Mouse (Mus musculus) cerebellum, adult 18-20 months (tissue): ENCODE measurements around the gene A930004D18Rik.
"Not testable (repeated sequence)": the region's sequence is repeated elsewhere in the genome, so short reads cannot be mapped to it uniquely, and the experiment has no call there.

Experiments used
- DNase-seq, 2 experiments: peaks; one replicate each; pipeline ENCODE4 v3.0.0; 2021

The A930004D18Rik gene

DNA sequence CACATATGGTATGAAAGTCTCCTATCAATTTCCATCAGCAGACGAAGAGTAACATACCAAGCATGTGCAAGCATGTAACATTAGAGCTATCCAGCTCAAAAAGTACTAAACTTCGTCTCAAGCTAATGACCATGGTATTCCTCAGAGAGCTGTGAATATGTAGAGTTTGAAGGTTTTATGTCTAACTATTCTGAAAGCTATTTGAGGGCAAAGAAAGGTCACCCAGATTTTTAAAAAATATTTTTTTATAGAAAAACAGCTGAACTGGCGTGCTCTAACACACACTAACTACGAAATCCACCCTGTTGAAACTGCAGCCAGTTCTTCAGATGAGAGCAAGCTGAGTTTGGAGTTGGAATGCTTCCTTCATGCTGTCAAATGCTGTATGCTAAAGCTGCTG lies 33.3 kb downstream of the A930004D18Rik start:
- no peak for DNase-seq

DNA sequence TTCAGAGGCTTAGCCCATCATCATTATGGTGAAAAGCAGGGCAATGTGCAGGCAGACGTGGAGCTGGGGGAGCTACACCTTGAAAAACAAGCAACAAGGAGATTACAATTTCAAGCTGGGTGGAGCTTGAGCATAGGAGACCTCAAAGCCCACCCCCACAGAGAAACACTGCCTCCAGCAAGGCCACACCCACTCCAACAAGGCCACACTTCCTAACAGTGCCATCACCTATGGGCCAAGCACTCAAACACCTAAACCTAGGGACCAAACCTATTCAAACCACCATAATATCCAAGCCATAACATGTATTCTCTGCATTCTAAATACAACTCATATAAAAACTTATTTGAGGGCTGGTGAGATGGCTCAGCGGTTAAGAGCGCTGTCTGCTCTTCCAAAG lies 35.2 kb downstream of the A930004D18Rik start:
- DNase-seq = no peak

DNA sequence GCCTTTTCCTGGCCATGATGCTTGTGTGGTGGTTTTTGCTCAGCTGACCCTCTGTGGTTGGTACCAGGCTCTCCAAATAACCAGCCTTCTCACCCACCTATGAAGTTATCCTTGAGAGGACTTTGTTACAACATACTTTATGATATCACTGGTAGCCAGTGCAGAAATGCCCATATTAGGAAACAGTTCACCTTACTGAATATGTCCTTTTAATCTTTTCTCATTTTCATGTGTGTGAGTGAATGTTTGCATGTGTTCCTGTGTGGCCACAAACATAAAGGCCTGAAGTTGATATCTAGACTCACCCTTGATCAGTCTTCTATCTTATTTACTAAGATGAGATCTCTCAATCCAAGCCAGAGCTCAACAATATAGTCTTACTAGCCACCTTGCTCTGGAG lies 40.7 kb downstream of the A930004D18Rik start, which contains the start of gene H2al2a:
TSS of gene H2al2a (minus strand) at position 101 of the 400 bp plus-strand sequence.
- no peak for DNase-seq

DNA sequence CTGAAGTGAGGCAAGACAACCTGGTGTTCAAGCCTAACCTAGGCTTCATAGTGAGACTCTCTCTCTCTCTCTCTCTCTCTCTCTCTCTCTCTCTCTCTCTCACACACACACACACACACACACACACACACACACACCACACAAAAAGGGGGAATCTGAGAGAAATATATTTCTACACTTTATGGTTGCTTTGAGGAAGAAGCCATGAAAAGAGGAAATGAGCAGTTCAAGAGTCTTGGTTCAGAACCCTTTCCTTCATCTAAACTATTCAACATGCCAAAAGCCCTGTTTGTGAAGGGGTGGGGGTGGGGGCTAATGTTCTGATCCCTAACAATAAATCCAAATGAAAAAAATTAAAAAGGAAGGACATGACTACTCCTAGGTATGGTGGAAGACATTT lies 48.0 kb downstream of the A930004D18Rik start:
- no peak for DNase-seq

DNA sequence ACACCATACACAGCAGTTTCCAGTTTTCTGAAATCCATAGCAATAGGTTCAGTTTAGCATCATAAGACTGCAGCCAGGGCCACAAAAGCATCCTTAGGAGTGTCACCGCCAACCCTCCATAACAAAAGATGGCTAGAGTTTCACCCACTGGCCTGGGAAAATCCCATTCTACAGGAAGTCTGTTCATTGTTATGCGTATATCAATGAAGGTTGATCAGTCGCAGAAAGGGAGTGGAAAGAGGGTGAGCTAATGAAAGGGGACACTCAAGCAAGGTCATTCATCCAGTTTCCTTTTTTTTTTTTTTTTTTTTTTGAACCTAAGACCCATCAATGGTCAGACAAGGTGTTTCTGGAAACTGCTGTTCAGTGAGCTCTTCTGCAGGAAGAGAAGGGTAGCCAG lies 48.4 kb downstream of the A930004D18Rik start:
- no peak for DNase-seq

DNA sequence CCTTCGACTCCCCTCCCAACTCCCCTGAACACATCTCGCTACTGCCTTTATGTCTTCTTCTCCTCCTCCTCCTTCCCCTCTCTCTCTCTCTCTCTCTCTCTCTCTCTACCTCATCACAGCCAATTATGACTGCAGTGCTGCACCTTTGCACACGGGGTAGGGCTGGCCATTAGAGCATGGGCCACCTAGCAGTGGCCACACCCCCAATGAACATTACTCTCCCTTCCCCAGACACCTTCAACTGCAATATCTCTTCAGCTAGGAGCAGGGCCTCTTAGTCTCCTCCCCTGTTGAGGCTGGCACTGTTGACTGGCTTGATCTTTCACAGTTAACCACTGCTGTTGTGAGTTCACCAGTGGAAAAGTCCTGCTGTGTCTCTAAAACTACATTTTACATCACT lies 50.8 kb downstream of the A930004D18Rik start:
- no peak for DNase-seq

DNA sequence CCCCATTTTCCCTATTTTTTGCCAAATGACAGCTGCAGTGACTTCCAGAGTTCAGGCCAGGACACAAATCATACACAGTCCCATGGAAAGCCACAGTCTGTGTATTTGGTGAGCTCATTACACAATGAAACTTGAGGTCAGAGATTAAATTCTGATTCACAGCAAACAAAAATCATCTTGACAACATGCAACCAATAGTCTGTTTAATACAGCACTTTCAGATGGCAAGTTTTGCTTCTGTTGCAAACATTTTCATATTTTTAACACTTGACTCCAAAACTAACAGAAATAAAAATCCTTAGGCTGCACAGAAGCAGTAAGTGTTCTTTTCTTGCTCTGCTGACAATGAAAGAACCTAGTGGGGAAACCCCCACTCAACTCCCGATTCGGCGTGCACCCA lies 52.8 kb downstream of the A930004D18Rik start:
- DNase-seq = no peak

DNA sequence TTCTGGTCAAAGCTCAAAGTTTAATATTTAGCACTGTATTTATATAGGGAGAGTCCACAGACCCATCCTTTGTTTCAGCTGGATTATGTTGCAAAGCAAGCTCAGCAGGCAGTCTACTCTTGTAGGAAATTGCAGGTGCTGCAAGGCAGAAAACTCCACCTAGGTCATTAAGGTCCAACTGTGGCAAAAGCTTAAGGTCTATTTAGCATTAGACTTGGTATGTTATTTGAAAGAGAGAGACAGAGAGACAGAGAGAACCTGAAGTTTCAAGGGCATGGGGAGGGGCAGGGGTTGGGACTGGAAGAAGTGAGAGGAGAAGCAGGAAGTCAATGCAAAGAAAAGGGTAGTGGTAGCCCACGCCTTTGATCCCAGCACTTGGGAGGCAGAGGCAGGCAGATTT lies 54.8 kb downstream of the A930004D18Rik start:
- DNase-seq = no peak

DNA sequence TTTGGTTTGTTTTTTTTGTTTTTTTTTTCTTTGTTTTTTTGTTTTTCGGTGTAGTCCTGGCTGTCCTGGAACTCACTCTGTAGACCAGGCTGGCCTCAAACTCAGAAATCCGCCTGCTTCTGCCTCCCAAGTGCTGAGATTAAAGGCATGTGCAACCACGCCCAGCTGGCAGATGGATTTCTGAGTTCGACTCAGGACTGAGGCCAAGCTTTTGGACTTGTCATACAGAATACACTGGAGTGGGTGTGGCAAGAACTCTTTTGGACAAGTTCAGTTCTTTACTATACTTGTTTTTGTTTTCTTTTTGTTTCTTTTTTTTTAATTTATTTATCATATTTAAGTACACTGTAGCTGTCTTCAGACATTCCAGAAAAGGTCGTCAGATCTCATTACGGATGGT lies 58.8 kb downstream of the A930004D18Rik start:
- no peak for DNase-seq

DNA sequence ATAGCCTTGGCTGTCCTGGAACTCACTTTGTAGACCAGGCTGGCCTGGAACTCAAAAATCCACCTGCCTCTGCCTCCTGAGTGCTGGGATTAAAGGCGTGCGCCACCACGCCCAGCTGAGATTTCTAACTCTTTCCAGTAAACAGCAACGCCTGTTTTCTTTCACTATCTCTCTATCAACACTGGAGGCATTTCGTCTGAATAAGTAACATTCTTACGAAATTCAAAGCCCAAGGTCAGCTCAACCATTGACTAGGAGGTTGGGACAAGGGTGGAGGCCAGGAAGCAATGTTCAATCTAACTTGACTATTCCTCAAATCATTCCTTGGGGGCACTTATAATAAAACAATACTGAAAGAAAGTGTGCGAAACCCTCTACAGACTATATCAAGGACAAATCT lies 59.3 kb downstream of the A930004D18Rik start:
- DNase-seq = not testable (repeated sequence)

DNA sequence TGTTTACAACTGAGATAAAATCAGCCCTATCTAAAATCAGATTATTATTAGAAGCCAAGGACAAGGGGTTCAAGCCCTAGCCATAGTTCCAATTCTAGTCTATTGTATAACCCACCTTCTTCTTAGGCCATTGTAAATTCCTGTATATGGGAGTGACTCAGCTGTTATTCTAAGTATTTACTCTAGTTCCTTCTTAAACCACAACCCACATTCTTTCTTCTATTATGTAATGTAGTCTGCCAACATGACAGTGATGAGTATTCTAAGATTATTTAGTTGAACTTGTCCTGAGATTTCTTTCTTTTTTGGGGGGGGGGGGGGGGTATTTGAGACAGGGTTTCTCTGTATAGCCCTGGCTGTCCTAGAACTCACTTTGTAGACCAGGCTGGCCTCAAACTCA lies 59.9 kb downstream of the A930004D18Rik start:
- not testable (repeated sequence) for DNase-seq

DNA sequence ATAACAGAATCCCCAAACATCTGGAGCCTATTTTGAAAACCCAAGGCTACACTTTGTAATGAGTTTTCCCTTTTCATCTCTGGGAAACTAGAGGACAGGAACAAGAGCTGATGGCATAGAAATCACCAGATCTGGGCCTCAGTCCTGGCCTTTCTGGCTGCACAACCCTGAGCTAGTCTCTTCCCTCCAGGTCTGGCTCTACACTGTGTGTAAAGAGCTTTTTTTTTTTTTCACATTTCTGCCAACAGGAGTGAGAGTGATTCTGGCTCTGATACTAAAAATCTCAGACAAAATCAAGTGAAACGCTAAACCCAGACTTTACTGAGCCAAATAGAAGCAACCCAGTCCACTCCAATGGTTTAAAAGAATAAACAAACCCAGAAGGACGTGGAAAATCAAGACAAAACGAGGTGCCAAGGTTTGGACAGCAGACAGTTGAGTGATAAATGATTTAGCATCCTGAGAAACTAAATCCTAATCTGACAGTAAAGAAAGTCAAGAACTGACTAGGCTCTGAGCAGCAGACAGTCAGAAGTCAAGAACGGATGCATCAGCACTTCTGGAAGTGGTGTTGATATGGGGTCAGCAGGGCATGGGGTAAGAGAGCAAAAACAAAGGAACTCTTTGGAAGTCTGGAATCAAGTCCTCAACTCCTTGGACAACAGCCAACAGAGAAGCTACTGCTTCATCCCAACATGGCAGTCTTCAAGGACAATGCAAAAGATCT lies 61.8 kb downstream of the A930004D18Rik start:
- DNase-seq = no peak
